Mouse (Mus musculus) lung, postnatal 0 days (tissue): Measurements from ENCODE around the gene Neurl4.

ENCODE experiments used
- CTCF ChIP-seq: IDR thresholded peaks from 2 replicates; pipeline ENCODE4 v1.5.1; 2016; ENCODE audit warnings: antibody characterized with exemption, mild to moderate bottlenecking
- EP300 ChIP-seq: IDR thresholded peaks from 2 replicates; pipeline ENCODE4 v1.6.1; 2016; ENCODE audit warnings: antibody characterized with exemption, mild to moderate bottlenecking, control low read depth

DNA sequence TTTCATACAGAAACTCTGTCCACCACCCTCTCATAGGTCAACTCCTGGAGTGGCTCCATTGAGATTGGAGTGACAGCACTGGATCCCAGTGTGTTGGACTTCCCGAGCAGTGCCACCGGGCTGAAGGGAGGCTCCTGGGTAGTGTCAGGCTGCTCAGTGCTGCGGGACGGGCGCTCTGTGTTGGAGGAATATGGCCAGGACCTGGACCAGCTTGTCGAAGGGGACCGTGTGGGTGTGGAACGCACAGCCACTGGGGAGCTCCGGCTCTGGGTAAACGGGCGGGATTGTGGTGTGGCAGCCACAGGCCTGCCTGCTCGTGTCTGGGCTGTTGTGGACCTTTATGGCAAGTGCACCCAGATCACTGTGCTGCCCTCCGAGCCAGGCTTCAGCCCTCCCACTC is 2.1 kb downstream of the Neurl4 start:
- TF ChIP-seq CTCF (no peak), EP300 (no peak)
